Mouse (Mus musculus) MEL (cell line): ENCODE results near the gene Ociad1. TPM values are rescaled to one million over a fixed set of nuclear protein-coding genes. Genes with fewer than 3 reads are reported as not detected.
"Not testable (repeated sequence)": the region's sequence is repeated elsewhere in the genome, so short reads cannot be mapped to it uniquely, and the experiment has no call there.

Experiments
- DNase-seq: peaks from one replicate; pipeline ENCODE4 v3.0.0; 2011; ENCODE audit warnings: low read depth, low spot score
- H3K27ac ChIP-seq: 2 replicates; pipeline ENCODE4 v1.5.1; 2012; ENCODE audit warnings: low read depth, mild to moderate bottlenecking, control low read depth, low read length, moderate library complexity; ENCODE audit not compliant: control insufficient read depth
- H3K27me3 ChIP-seq, 2 experiments: fragments of 150-350 bp in 1 of 2; sonication (generic) in 1 of 2; 2 replicates each; pipeline ENCODE4 v1.6.1; 2012; ENCODE audit warnings: low read length in 2 of 2, mild to moderate bottlenecking in 2 of 2, improper control_type of control experiment in 1 of 2, moderate library complexity in 1 of 2; ENCODE audit not compliant: insufficient read depth in 2 of 2, control insufficient read depth in 1 of 2
- H3K36me3 ChIP-seq, 2 experiments: 2 replicates each; pipeline ENCODE4 v1.6.1; 2012 to 2014; ENCODE audit warnings: low read length in 2 of 2, improper control_type of control experiment in 1 of 2, inconsistent platforms in 1 of 2, mild to moderate bottlenecking in 1 of 2; ENCODE audit not compliant: insufficient read depth in 2 of 2, control insufficient read depth in 1 of 2
- H3K4me1 ChIP-seq, 2 experiments: fragments of 150-350 bp in 1 of 2; sonication (generic) in 1 of 2; 2 replicates each; pipeline ENCODE4 v1.6.1; 2012; ENCODE audit warnings: low read length in 2 of 2, improper control_type of control experiment in 1 of 2, mild to moderate bottlenecking in 1 of 2; ENCODE audit not compliant: insufficient read depth in 2 of 2, control insufficient read depth in 1 of 2
- H3K4me3 ChIP-seq, 2 experiments: fragments of 150-350 bp in 1 of 2; sonication (generic) in 1 of 2; 2 replicates each; pipeline ENCODE4 v1.5.1; 2012; ENCODE audit warnings: low read depth in 2 of 2, low read length in 2 of 2, mild to moderate bottlenecking in 2 of 2, moderate library complexity in 2 of 2, control low read depth in 1 of 2, improper control_type of control experiment in 1 of 2; ENCODE audit not compliant: control insufficient read depth in 1 of 2, insufficient read depth in 1 of 2
- H3K79me2 ChIP-seq: 2 replicates; pipeline ENCODE4 v1.6.1; 2012; ENCODE audit warnings: mild to moderate bottlenecking, low read length, moderate library complexity; ENCODE audit not compliant: control insufficient read depth, poor library complexity, insufficient read depth
- H3K9ac ChIP-seq: 2 replicates; pipeline ENCODE4 v1.6.1; 2012; ENCODE audit warnings: low read depth, mild to moderate bottlenecking, control low read depth, low read length, moderate library complexity; ENCODE audit not compliant: control insufficient read depth, poor library complexity, severe bottlenecking
- H3K9me3 ChIP-seq: fragments of 150-350 bp; sonication (generic); replicated peaks from 2 replicates; pipeline ENCODE4 v1.6.1; 2012; ENCODE audit warnings: mild to moderate bottlenecking, low read length, improper control_type of control experiment, moderate library complexity; ENCODE audit not compliant: insufficient read depth
- CHD1 ChIP-seq: IDR thresholded peaks from 2 replicates; pipeline ENCODE4 v1.6.1; 2012; ENCODE audit warnings: low read depth, mild to moderate bottlenecking, inconsistent platforms, low read length, improper control_type of control experiment
- CHD2 ChIP-seq: IDR thresholded peaks from 2 replicates; pipeline ENCODE4 v1.6.1; 2011; ENCODE audit warnings: low read length, improper control_type of control experiment
- CTCF ChIP-seq, 3 experiments: IDR thresholded peaks in 2 of 3; conservative IDR thresholded peaks in 1 of 3; 2 replicates each; pipeline ENCODE4 v1.5.1; 2011 to 2012; ENCODE audit warnings: low read length in 3 of 3, low read depth in 2 of 3, mild to moderate bottlenecking in 2 of 3, improper control_type of control experiment in 1 of 3, inconsistent platforms in 1 of 3, mixed read lengths in 1 of 3, moderate library complexity in 1 of 3; ENCODE audit not compliant: control insufficient read depth in 1 of 3, insufficient read depth in 1 of 3, poor library complexity in 1 of 3, severe bottlenecking in 1 of 3
- E2F4 ChIP-seq: IDR thresholded peaks from 2 replicates; pipeline ENCODE4 v1.6.1; 2011; ENCODE audit warnings: low read depth, low read length, improper control_type of control experiment, borderline replicate concordance
- EP300 ChIP-seq, 2 experiments: IDR thresholded peaks; 2 replicates each; pipeline ENCODE4 v1.6.1; 2011; ENCODE audit warnings: improper control_type of control experiment in 2 of 2, low read length in 2 of 2, low read depth in 1 of 2, mild to moderate bottlenecking in 1 of 2
- GABPA ChIP-seq: IDR thresholded peaks from 2 replicates; pipeline ENCODE4 v1.6.1; 2012; ENCODE audit warnings: low read depth, mild to moderate bottlenecking, inconsistent platforms, low read length, improper control_type of control experiment, moderate library complexity
- GATA1 ChIP-seq: IDR thresholded peaks from 2 replicates; pipeline ENCODE4 v1.6.1; 2011; ENCODE audit warnings: low read depth, low read length, improper control_type of control experiment
- HCFC1 ChIP-seq: IDR thresholded peaks from 2 replicates; pipeline ENCODE4 v1.6.1; 2012; ENCODE audit warnings: low read depth, mild to moderate bottlenecking, inconsistent platforms, low read length, improper control_type of control experiment, moderate library complexity
- KAT2A ChIP-seq: conservative IDR thresholded peaks from 2 replicates; pipeline ENCODE4 v1.6.1; 2012; ENCODE audit warnings: low read depth, low read length, improper control_type of control experiment, inconsistent platforms
- MAFK ChIP-seq: IDR thresholded peaks from 2 replicates; pipeline ENCODE4 v1.6.1; 2011; ENCODE audit warnings: low read depth, mild to moderate bottlenecking, low read length, improper control_type of control experiment, borderline replicate concordance
- MAX ChIP-seq: IDR thresholded peaks from 2 replicates; pipeline ENCODE4 v1.6.1; 2011; ENCODE audit warnings: low read length, improper control_type of control experiment
- POLR2AphosphoS5 ChIP-seq: IDR thresholded peaks from 2 replicates; pipeline ENCODE4 v1.6.1; 2012; ENCODE audit warnings: low read depth, borderline replicate concordance, mild to moderate bottlenecking, inconsistent platforms, low read length, moderate library complexity, mixed read lengths
- RAD21 ChIP-seq: IDR thresholded peaks from 2 replicates; pipeline ENCODE4 v1.6.1; 2011; ENCODE audit warnings: mild to moderate bottlenecking, low read depth, low read length, improper control_type of control experiment
- TBP ChIP-seq: IDR thresholded peaks from 2 replicates; pipeline ENCODE4 v1.8.0; 2011; ENCODE audit warnings: low read depth, low read length, improper control_type of control experiment
- TCF12 ChIP-seq: IDR thresholded peaks from 2 replicates; pipeline ENCODE4 v1.6.1; 2014; ENCODE audit warnings: low read depth, mild to moderate bottlenecking, inconsistent platforms, low read length, improper control_type of control experiment, moderate library complexity
- UBTF ChIP-seq: IDR thresholded peaks from 2 replicates; pipeline ENCODE4 v1.6.1; 2012; ENCODE audit warnings: low read depth, mild to moderate bottlenecking, inconsistent platforms, low read length, improper control_type of control experiment, moderate library complexity, borderline replicate concordance; ENCODE audit not compliant: insufficient read depth
- ZMIZ1 ChIP-seq: IDR thresholded peaks from 2 replicates; pipeline ENCODE4 v1.6.1; 2012; ENCODE audit warnings: low read depth, mild to moderate bottlenecking, inconsistent platforms, low read length, improper control_type of control experiment, moderate library complexity
- polyA plus RNA-seq, 2 experiments: library from polyadenylated mRNA; stranded (reverse) in 1 of 2; unstranded in 1 of 2; fragments of >175 nt in 1 of 2; fragments of >200 nt in 1 of 2; gene quantifications; 2 replicates each; pipeline versions ENCODE4 v1.2.1 to v1.2.4; 2012; ENCODE audit warnings: low replicate concordance in 2 of 2, low read depth in 1 of 2; ENCODE audit not compliant: insufficient read length in 2 of 2, insufficient read depth in 1 of 2, missing spikeins in 1 of 2
- total RNA-seq: library from RNA; depleted of rRNA; stranded (reverse); fragments of 300-350 nt; gene quantifications from 2 replicates; pipeline ENCODE4 v1.2.3, GENCODE M21; 2012

The Ociad1 gene
- total and polyA plus RNA-seq, 3 experiments = 110 to 221 TPM; not detected in 1

DNA sequence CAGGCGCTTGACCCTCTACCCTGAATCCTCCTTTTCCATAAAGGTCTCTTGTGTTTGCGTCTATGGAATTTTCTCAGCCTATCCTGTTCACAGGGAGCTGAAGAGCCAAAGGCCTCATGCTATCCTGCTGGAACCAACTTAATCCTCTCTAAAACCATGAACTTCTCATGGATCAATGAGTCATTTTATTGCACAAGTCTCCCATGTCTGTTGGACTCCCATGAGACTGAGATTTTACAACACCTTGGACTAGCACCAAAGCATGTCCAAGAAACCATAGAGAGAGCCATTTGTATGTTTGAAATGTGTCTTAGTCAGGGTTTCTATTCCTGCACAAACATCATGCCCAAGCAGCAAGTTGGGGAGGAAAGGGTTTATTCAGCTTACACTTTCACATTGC, 22.1 kb downstream of the Ociad1 start:
- no peak for DNase-seq
- Histone ChIP-seq H3K4me1 (no peaks in the 10 kb centered on the region), H3K27ac (no peak overlapping the region), H3K4me3 (no peak overlapping the region), H3K79me2 (no peaks in the 10 kb centered on the region), H3K9ac (no peak overlapping the region), H3K27me3 (no peaks in the 10 kb centered on the region), H3K9me3 (no peaks in the 10 kb centered on the region), H3K36me3 (peaks cover 6 to 38% of the 10 kb centered on the region in 2 experiments)
- no peak for TF ChIP-seq KAT2A
- TF ChIP-seq RAD21 = no peak
- no peak for TF ChIP-seq TCF12

DNA sequence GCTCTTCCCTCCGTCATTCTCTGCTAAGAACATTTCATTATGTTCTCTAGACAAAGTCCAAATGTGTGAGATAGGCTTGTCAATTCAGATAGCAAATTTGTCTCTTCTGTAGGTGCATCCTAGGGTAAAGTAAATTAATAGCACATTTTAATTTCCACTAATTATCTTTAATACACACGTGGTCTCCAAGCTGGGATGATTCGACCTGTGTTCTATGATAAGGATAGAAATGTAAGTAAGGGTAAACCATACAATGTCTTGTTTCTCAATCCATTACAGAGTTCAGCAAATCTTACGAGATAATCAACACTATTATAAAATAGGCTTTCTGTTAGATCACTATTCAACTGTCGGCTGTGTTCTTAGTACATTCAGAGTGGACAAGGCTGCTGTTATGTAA, 26.7 kb downstream of the Ociad1 start:
- no peak overlapping the region for H3K9ac ChIP-seq
- no peak for TF ChIP-seq CHD2
- TF ChIP-seq, all 39 proteins: peak for 0
- Histone ChIP-seq H3K4me3 (no peak overlapping the region), H3K27me3 (no peaks in the 10 kb centered on the region), H3K36me3 (peaks cover 0 to 4% of the 10 kb centered on the region in 2 experiments; a peak in 1 of 4 replicates), H3K27ac (no peak overlapping the region), H3K4me1 (no peaks in the 10 kb centered on the region), H3K79me2 (no peaks in the 10 kb centered on the region), H3K9me3 (no peaks in the 10 kb centered on the region)
- DNase-seq = no peak

DNA sequence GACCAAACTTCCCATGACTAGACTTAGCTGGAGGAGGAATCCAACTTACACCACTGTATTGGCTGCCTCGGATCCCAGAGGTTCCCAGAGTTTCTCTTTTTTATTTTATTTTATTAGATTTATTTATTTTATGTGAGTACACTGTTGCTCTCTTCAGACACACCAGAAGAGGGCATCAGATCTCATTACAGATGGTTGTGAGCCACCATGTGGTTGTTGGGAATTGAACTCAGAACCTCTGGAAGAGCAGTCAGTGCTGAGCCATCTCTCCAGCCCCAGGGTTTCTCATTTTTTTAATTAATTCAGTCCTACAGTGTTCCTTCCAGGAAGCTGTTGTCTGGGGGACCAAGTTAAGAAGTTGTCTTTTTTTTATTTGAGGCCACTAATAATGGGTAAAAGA, 30.1 kb downstream of the Ociad1 start:
- not testable (repeated sequence) for H3K27me3 ChIP-seq, H3K9me3 ChIP-seq, H3K4me3 ChIP-seq, DNase-seq, H3K79me2 ChIP-seq, H3K9ac ChIP-seq, H3K4me1 ChIP-seq, H3K36me3 ChIP-seq, H3K27ac ChIP-seq

DNA sequence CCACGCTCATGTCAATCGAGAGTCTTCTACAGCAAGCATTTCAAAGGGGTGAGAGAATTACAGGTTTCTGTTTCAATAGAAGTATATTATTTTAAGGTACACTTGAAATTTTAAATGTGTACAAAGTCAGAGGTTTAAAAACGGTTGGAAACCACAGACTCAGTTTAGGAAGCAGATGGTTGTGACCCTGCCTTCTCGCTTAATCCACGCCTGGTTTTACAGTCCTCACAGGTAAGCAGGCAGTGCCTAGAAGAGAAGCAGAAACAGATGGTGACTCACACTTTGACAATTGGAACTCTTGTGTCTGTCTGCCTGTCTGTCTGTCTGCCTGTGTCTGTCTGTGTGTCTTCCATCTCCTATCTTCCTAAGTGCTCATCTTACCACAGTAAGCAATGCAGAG, 31.0 kb downstream of the Ociad1 start:
- no peaks in the 10 kb centered on the region for H3K36me3 ChIP-seq
- H3K27me3 ChIP-seq = no peaks in the 10 kb centered on the region
- no peak for TF ChIP-seq RAD21
- no peak for TF ChIP-seq EP300 (IDR thresholded peaks at IDR 0.05; ENCODE audit: low read depth in 1 of 2, low read length in 2 of 2)
- TF ChIP-seq CTCF (IDR thresholded peaks at IDR 0.05 in 2 of 3, conservative IDR thresholded peaks at IDR 0.05 in 1 of 3; ENCODE audit: control insufficient read depth in 1 of 3, insufficient read depth in 1 of 3, low read depth in 2 of 3, low read length in 3 of 3, poor library complexity in 1 of 3, severe bottlenecking in 1 of 3) = no peak
- no peak for TF ChIP-seq HCFC1
- TF ChIP-seq ZMIZ1 = no peak
- no peak for TF ChIP-seq TBP
- no peak for TF ChIP-seq GABPA
- TF ChIP-seq MAFK = no peak
- TF ChIP-seq GATA1 = no peak
- TF ChIP-seq UBTF = no peak
- TF ChIP-seq MAX = no peak
- TF ChIP-seq E2F4 = no peak
- TF ChIP-seq POLR2AphosphoS5 = no peak
- no peak for TF ChIP-seq CHD1
- TF ChIP-seq TCF12 = no peak
- DNase-seq = no peak
- no peaks in the 10 kb centered on the region for H3K4me1 ChIP-seq
- no peak overlapping the region for H3K27ac ChIP-seq
- no peaks in the 10 kb centered on the region for H3K9me3 ChIP-seq
- H3K9ac ChIP-seq = no peak overlapping the region
- no peaks in the 10 kb centered on the region for H3K79me2 ChIP-seq
- no peak overlapping the region for H3K4me3 ChIP-seq
